Mouse (Mus musculus) spleen, adult 2 months (tissue): Measurements from ENCODE around the gene Psmd9. TPM values are rescaled to one million over a fixed set of nuclear protein-coding genes. Genes with fewer than 3 reads are reported as not detected.

ENCODE experiments used
- DNase-seq, 2 experiments: peaks; one replicate each; pipeline versions ENCODE4 v3.0.0 to v3.0.0-alpha.2; 2012 to 2021; ENCODE audit warnings: low spot score in 2 of 2, low read depth in 1 of 2
- H3K27ac ChIP-seq: fragments of 200-500 bp; 2 replicates; pipeline ENCODE4 v1.5.1; 2012; ENCODE audit warnings: low read length, inconsistent platforms; ENCODE audit not compliant: insufficient read depth
- H3K27me3 ChIP-seq: fragments of 200-500 bp; 2 replicates; pipeline ENCODE4 v1.6.1; 2012; ENCODE audit warnings: mild to moderate bottlenecking, moderate library complexity, low read length, inconsistent platforms; ENCODE audit not compliant: control insufficient read depth, insufficient read depth
- H3K36me3 ChIP-seq: fragments of 200-500 bp; 2 replicates; pipeline ENCODE4 v1.6.1; 2012; ENCODE audit warnings: mild to moderate bottlenecking, low read length, inconsistent platforms; ENCODE audit not compliant: control insufficient read depth, insufficient read depth
- H3K4me1 ChIP-seq: fragments of 200-500 bp; 2 replicates; pipeline ENCODE4 v1.6.1; 2011; ENCODE audit warnings: inconsistent platforms; ENCODE audit not compliant: control insufficient read depth, insufficient read depth, insufficient read length
- H3K4me3 ChIP-seq: fragments of 200-500 bp; 2 replicates; pipeline ENCODE4 v1.5.1; 2011; ENCODE audit warnings: mild to moderate bottlenecking, inconsistent platforms; ENCODE audit not compliant: insufficient read depth, insufficient read length; ENCODE audit errors: extremely low read depth
- CTCF ChIP-seq: fragments of 200-500 bp; IDR thresholded peaks from 2 replicates; pipeline ENCODE4 v1.5.1; 2011; ENCODE audit warnings: mild to moderate bottlenecking, inconsistent platforms; ENCODE audit not compliant: insufficient read depth, insufficient read length, insufficient replicate concordance; ENCODE audit errors: extremely low read depth
- POLR2A ChIP-seq: fragments of 200-500 bp; IDR thresholded peaks from 2 replicates; pipeline ENCODE4 v1.6.1; 2011; ENCODE audit warnings: low read depth, low read length, inconsistent platforms
- WGBS: fragments of 180-500 bp; shearing (Covaris S2); methylation state at CpG from one replicate; pipeline ENCODE4 v1.1.7; 2018; 5-methylcytosine and 5-hydroxymethylcytosine counted together
- polyA plus RNA-seq: library from polyadenylated mRNA; depleted of rRNA; stranded (reverse); fragments of >200 nt; gene quantifications from 2 replicates; pipeline ENCODE4 v1.2.3, GENCODE M21; 2012

Gene Psmd9
- polyA plus RNA-seq, 1 experiment: 13.3 TPM

- DNase-seq: no peak
- no peaks in the 10 kb centered on the region for H3K27me3 ChIP-seq
- peaks cover 33% of the 10 kb centered on the region for H3K36me3 ChIP-seq
These were observed 35.4 kb upstream of the Psmd9 start for GRCm38 (mm10) chr5:123133784-123134143.

GRCm38 (mm10) chr5:123134186-123134874, 34.9 kb upstream of the Psmd9 start:
- no peaks in the 10 kb centered on the region for H3K27me3 ChIP-seq
- TF ChIP-seq POLR2A (no peak), CTCF (no peak)
- peak overlapping the region; percentile 31; the same call in 1 of the 2 replicates for H3K27ac ChIP-seq
- WGBS: 62% methylated on average over 13 of the region's 13 CpGs
- no peak overlapping the region for H3K4me3 ChIP-seq
- no peak for DNase-seq
- H3K36me3 ChIP-seq: peaks cover 33% of the 10 kb centered on the region
- H3K4me1 ChIP-seq: peaks cover 33% of the 10 kb centered on the region; the same call in 1 of the 2 replicates

More at GRCm38 (mm10) chr5:123133784-123134143, 35.4 kb upstream of the Psmd9 start:
- TF ChIP-seq CTCF: no peak
- Histone ChIP-seq H3K4me1 (peaks cover 34% of the 10 kb centered on the region; the same call in 1 of the 2 replicates), H3K4me3 (no peak overlapping the region), H3K27ac (no peak overlapping the region)
- 54% methylated on average over 7 of the region's 7 CpGs for WGBS

GRCm38 (mm10) chr5:123134875-123135382, 34.3 kb upstream of the Psmd9 start:
- Histone ChIP-seq H3K4me3 (no peak overlapping the region), H3K27me3 (no peaks in the 10 kb centered on the region), H3K4me1 (peaks cover 27% of the 10 kb centered on the region; the same call in 1 of the 2 replicates), H3K27ac (peak overlapping the region; percentile 31; the same call in 1 of the 2 replicates), H3K36me3 (peaks cover 30% of the 10 kb centered on the region)
- 88% methylated on average over 8 of the region's 8 CpGs for WGBS
- no peak for DNase-seq
- TF ChIP-seq POLR2A: no peak
- no peak for TF ChIP-seq CTCF

- H3K36me3 ChIP-seq: peaks cover 28% of the 10 kb centered on the region
- no peaks in the 10 kb centered on the region for H3K27me3 ChIP-seq
- no peak for TF ChIP-seq CTCF
- TF ChIP-seq POLR2A: no peak
- peaks cover 22% of the 10 kb centered on the region; the same call in 1 of the 2 replicates for H3K4me1 ChIP-seq
- peak overlapping the region; percentile 99 for H3K27ac ChIP-seq
- peak overlapping the region; percentile 21 for H3K4me3 ChIP-seq
- WGBS: 46% methylated on average over 30 of the region's 30 CpGs
- no peak for DNase-seq
These were observed 33.5 kb upstream of the Psmd9 start for GRCm38 (mm10) chr5:123135471-123136360.

- TF ChIP-seq POLR2A (no peak), CTCF (no peak)
- H3K4me3 ChIP-seq: peak overlapping the region; percentile 38
- 12% methylated on average over 13 of the region's 13 CpGs for WGBS
- no peaks in the 10 kb centered on the region for H3K27me3 ChIP-seq
- no peak for DNase-seq
- H3K36me3 ChIP-seq: peaks cover 28% of the 10 kb centered on the region
- H3K4me1 ChIP-seq: peaks cover 20% of the 10 kb centered on the region; the same call in 1 of the 2 replicates
- H3K27ac ChIP-seq: peak overlapping the region; percentile 99
These were observed 32.7 kb upstream of the Psmd9 start for GRCm38 (mm10) chr5:123136361-123137043.

GRCm38 (mm10) chr5:123137044-123137909, 31.9 kb upstream of the Psmd9 start:
- Histone ChIP-seq H3K4me1 (peaks cover 20% of the 10 kb centered on the region; the same call in 1 of the 2 replicates), H3K36me3 (peaks cover 28% of the 10 kb centered on the region), H3K4me3 (peak overlapping the region; percentile 71), H3K27ac (peak overlapping the region; percentile 99), H3K27me3 (no peaks in the 10 kb centered on the region)
- WGBS: 13% methylated on average over 20 of the region's 20 CpGs
- TF ChIP-seq CTCF: no peak
- no peak for TF ChIP-seq POLR2A
- peak in 1 of 2 experiments; percentile 63 for DNase-seq
